ENCODE assay signal across 30 mouse cellular contexts in the genomic region with DNA sequence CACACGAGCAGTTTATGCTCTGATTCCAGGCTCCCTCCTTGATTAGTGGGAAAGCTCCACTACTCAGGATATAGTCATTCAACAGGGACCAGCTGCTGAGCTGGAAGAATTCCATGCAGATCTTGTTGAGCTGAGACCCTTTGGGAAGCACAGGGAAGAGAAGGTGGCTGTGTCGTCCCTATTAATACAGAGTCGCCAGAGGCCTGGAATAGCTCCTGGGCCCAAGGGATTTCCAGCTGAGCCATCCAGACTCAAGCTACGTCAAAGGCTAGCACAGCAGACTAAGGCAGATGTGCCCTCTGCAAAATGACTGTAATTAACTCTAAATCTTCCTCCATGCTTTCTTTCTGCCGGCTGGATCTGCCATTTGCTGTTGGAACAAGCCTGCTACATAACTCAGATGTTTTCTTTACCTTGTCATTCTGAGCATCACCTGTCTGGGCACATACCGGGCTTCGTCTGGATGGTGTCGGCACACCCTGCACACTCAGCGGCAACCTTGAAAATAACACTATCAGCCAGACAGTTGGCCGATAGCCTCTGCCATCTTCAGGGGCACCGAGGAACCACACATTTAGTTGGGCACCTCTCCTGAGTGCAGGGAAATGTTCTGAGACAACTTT. TPM values are rescaled to one million over a fixed set of nuclear protein-coding genes. Genes with fewer than 3 reads are reported as not detected.
DNase-seq lines count a peak whose midpoint lies in the region; ATAC-seq lines count a peak whose summit lies in the region.
"Had no signal": no experiment of that assay in that cellular context is flagged by ENCODE, and none has a peak within 500 bp of the region (broad histone marks: within the 10 kb centered on the region; RNA-seq: fewer than 3 reads in every experiment).

No protein-coding gene starts in this region.

- H3K9ac ChIP-seq in forebrain, embryonic 13.5 days, result no peak overlapping the region
- no peak overlapping the region for H3K9ac ChIP-seq in forebrain, embryonic 11.5 days (ENCODE audit: low read length)
- H3K9ac ChIP-seq in limb, embryonic 13.5 days, result no peak overlapping the region
- no peak overlapping the region for H3K9ac ChIP-seq in embryonic facial prominence, embryonic 14.5 days (ENCODE audit: low read depth, low read length)
- H3K9ac ChIP-seq: heart, embryonic 12.5 days; liver, postnatal 0 days; midbrain, embryonic 13.5 days; neural tube, embryonic 15.5 days had no signal

- no peak overlapping the region for H3K4me2 ChIP-seq in forebrain, embryonic 13.5 days
- H3K4me2 ChIP-seq in forebrain, embryonic 11.5 days (ENCODE audit: low read depth, low read length, severe bottlenecking), result no peak overlapping the region
- no peak overlapping the region for H3K4me2 ChIP-seq in limb, embryonic 13.5 days (replicated peaks)
- H3K4me2 ChIP-seq in embryonic facial prominence, embryonic 14.5 days (ENCODE audit: low read depth, low read length), result no peak overlapping the region
- H3K4me2 ChIP-seq: heart, embryonic 12.5 days; liver, embryonic 11.5 days; midbrain, embryonic 13.5 days; neural tube, embryonic 15.5 days had no signal

- ATAC-seq in forebrain, embryonic 13.5 days, result no peak
- ATAC-seq in forebrain, embryonic 11.5 days (replicated peaks; ENCODE audit: low FRiP score), result no peak
- ATAC-seq in limb, embryonic 13.5 days (ENCODE audit: low FRiP score, low read depth), result no peak
- ATAC-seq in embryonic facial prominence, embryonic 14.5 days (ENCODE audit: low read depth), result peak; percentile 24
- ATAC-seq: forebrain, embryonic 14.5 days; intestine, embryonic 16.5 days; liver, postnatal 0 days; lung, postnatal 0 days; midbrain, embryonic 13.5 days; Patski had no signal

- 78% methylated on average over 11 of the region's 11 CpGs for WGBS in forebrain, embryonic 13.5 days
- 87% methylated on average over 11 of the region's 11 CpGs for WGBS in forebrain, embryonic 11.5 days
- 68% methylated on average over 11 of the region's 11 CpGs for WGBS in limb, embryonic 13.5 days
- WGBS in limb, embryonic 10.5 days, result 79% methylated on average over 11 of the region's 11 CpGs
- WGBS in embryonic facial prominence, embryonic 14.5 days, result 57% methylated on average over 11 of the region's 11 CpGs

- H3K27ac ChIP-seq in forebrain, embryonic 13.5 days, result peak overlapping the region; percentile 14; the same call in 1 of the 2 replicates
- H3K27ac ChIP-seq in forebrain, embryonic 11.5 days (ENCODE audit: low read depth, low read length), result no peak overlapping the region
- H3K27ac ChIP-seq in limb, embryonic 13.5 days, result 0 out of 2 replicates have a peak overlapping the region, but pooled peaks have one; percentile 28
- H3K27ac ChIP-seq in limb, embryonic 10.5 days, result no peak overlapping the region
- 0 out of 2 replicates have a peak overlapping the region, but pooled peaks have one; percentile 2 for H3K27ac ChIP-seq in embryonic facial prominence, embryonic 14.5 days (replicated peaks; ENCODE audit: low read depth, low read length)
- H3K27ac ChIP-seq: heart, adult 2 months; kidney, postnatal 0 days; macrophage; midbrain, embryonic 13.5 days; neural tube, embryonic 15.5 days had no signal

- DNase-seq in forebrain, embryonic 11.5 days (ENCODE audit: low spot score), result no peak
- DNase-seq in limb, embryonic 10.5 days (ENCODE audit: low spot score), result no peak
- DNase-seq in MN1 (ENCODE audit: low spot score), result peak; percentile 55
- peak; percentile 72 for DNase-seq in embryonic facial prominence, embryonic 14.5 days (ENCODE audit: low spot score)
- no peak for DNase-seq in c-Kit-positive CD71-positive TER-119-positive erythroid progenitor cells, embryonic 14.5 days (ENCODE audit: low spot score)
- no peak for DNase-seq in cerebellum, postnatal 4 days (ENCODE audit: low spot score in 2 of 2)
- DNase-seq: adrenal gland, postnatal 10 days; cerebellum, adult 18-20 months; cerebellum, postnatal 10 days; gastrocnemius, postnatal 25 days; heart, adult 2 months; kidney, adult 8-10 months; layer of hippocampus, adult 9-11 months; liver, postnatal 0 days; spleen, adult 18-20 months; thymus, adult 2 months; thymus, postnatal 4 days had no signal

- no peaks in the 10 kb centered on the region for H3K27me3 ChIP-seq in forebrain, embryonic 13.5 days
- H3K27me3 ChIP-seq in forebrain, embryonic 11.5 days (ENCODE audit: control insufficient read depth, insufficient read depth, low read length), result no peaks in the 10 kb centered on the region
- no peaks in the 10 kb centered on the region for H3K27me3 ChIP-seq in limb, embryonic 13.5 days
- H3K27me3 ChIP-seq in limb, embryonic 10.5 days (ENCODE audit: low read depth, poor library complexity, severe bottlenecking), result no peaks in the 10 kb centered on the region
- H3K27me3 ChIP-seq in embryonic facial prominence, embryonic 14.5 days (replicated peaks; ENCODE audit: control insufficient read depth, insufficient read depth, low read length), result no peaks in the 10 kb centered on the region
- H3K27me3 ChIP-seq: heart, embryonic 12.5 days; midbrain, embryonic 13.5 days; neural tube, embryonic 15.5 days; Patski had no signal

- no peaks in the 10 kb centered on the region for H3K9me3 ChIP-seq in forebrain, embryonic 13.5 days (replicated peaks)
- no peaks in the 10 kb centered on the region for H3K9me3 ChIP-seq in forebrain, embryonic 11.5 days (ENCODE audit: control insufficient read depth, low read length)
- H3K9me3 ChIP-seq in limb, embryonic 13.5 days, result no peaks in the 10 kb centered on the region
- no peaks in the 10 kb centered on the region for H3K9me3 ChIP-seq in limb, embryonic 10.5 days (replicated peaks)
- H3K9me3 ChIP-seq in embryonic facial prominence, embryonic 14.5 days (ENCODE audit: control insufficient read depth, low read length), result no peaks in the 10 kb centered on the region
- H3K9me3 ChIP-seq: G1E; midbrain, embryonic 13.5 days; neural tube, embryonic 15.5 days had no signal

- H3K4me1 ChIP-seq in forebrain, embryonic 13.5 days, result peaks cover 9% of the 10 kb centered on the region
- H3K4me1 ChIP-seq in forebrain, embryonic 11.5 days (replicated peaks; ENCODE audit: control insufficient read depth, insufficient read depth, low read length), result 0 out of 2 replicates have a peak, but pooled peaks cover 2% of the 10 kb centered on the region
- peaks cover 30% of the 10 kb centered on the region for H3K4me1 ChIP-seq in limb, embryonic 13.5 days
- peaks cover 32% of the 10 kb centered on the region for H3K4me1 ChIP-seq in limb, embryonic 10.5 days
- H3K4me1 ChIP-seq in embryonic facial prominence, embryonic 14.5 days (ENCODE audit: control insufficient read depth, insufficient read depth, low read length), result peaks cover 17% of the 10 kb centered on the region

- H3K36me3 ChIP-seq in forebrain, embryonic 13.5 days (ENCODE audit: poor library complexity, severe bottlenecking), result peaks cover 8% of the 10 kb centered on the region; the same call in 1 of the 2 replicates
- H3K36me3 ChIP-seq in forebrain, embryonic 11.5 days (ENCODE audit: control insufficient read depth, insufficient read depth, low read length), result no peaks in the 10 kb centered on the region
- H3K36me3 ChIP-seq in limb, embryonic 13.5 days, result peaks cover 17% of the 10 kb centered on the region
- H3K36me3 ChIP-seq in limb, embryonic 10.5 days, result peaks cover 28% of the 10 kb centered on the region
- H3K36me3 ChIP-seq in embryonic facial prominence, embryonic 14.5 days (ENCODE audit: control insufficient read depth, insufficient read depth, low read length), result peaks cover 9% of the 10 kb centered on the region
- H3K36me3 ChIP-seq: neural tube, embryonic 15.5 days had no signal

- H3K4me3 ChIP-seq in forebrain, embryonic 13.5 days, result no peak overlapping the region
- H3K4me3 ChIP-seq in forebrain, embryonic 11.5 days (ENCODE audit: low read depth, low read length), result no peak overlapping the region
- H3K4me3 ChIP-seq in limb, embryonic 13.5 days, result no peak overlapping the region
- no peak overlapping the region for H3K4me3 ChIP-seq in limb, embryonic 10.5 days
- H3K4me3 ChIP-seq in embryonic facial prominence, embryonic 14.5 days (ENCODE audit: low read depth, low read length), result no peak overlapping the region
- H3K4me3 ChIP-seq: heart, adult 2 months; heart, embryonic 12.5 days; midbrain, embryonic 13.5 days; neural tube, embryonic 15.5 days had no signal

RNA-seq across cellular contexts. Expression of a gene that starts 36.3 kb away (rescaled TPM):
- 3.0 and 3.6 TPM in 2 replicates for polyA plus RNA-seq in forebrain, embryonic 13.5 days (2015; fragmentation: Nextera tagmentation; extraction: Ambion mirVana)
- polyA plus RNA-seq in forebrain, embryonic 11.5 days (2014; fragmentation: Nextera tagmentation; extraction: Ambion mirVana), result 5.2 and 5.4 TPM in 2 replicates
- polyA plus RNA-seq in limb, embryonic 13.5 days (2015; fragmentation: Nextera tagmentation; extraction: Ambion mirVana), result 8.9 and 10.1 TPM in 2 replicates
- 3.1 and 3.8 TPM in 2 replicates for polyA plus RNA-seq in limb, embryonic 10.5 days (2016; fragmentation: Nextera tagmentation; extraction: Ambion mirVana)
- 19.5 and 20.3 TPM in 2 replicates for polyA plus RNA-seq in embryonic facial prominence, embryonic 14.5 days (2014; fragmentation: Nextera tagmentation; extraction: Ambion mirVana)
- polyA plus RNA-seq: G1E had no signal

RNA-seq across cellular contexts. Expression of a gene that starts 36.8 kb away (rescaled TPM):
- 39.0 and 42.2 TPM in 2 replicates for polyA plus RNA-seq in forebrain, embryonic 13.5 days (2015; fragmentation: Nextera tagmentation; extraction: Ambion mirVana)
- polyA plus RNA-seq in forebrain, embryonic 11.5 days (2014; fragmentation: Nextera tagmentation; extraction: Ambion mirVana), result 54.0 and 54.9 TPM in 2 replicates
- polyA plus RNA-seq in limb, embryonic 13.5 days (2015; fragmentation: Nextera tagmentation; extraction: Ambion mirVana), result 55.5 and 58.0 TPM in 2 replicates
- polyA plus RNA-seq in limb, embryonic 10.5 days (2016; fragmentation: Nextera tagmentation; extraction: Ambion mirVana), result 62.3 and 74.5 TPM in 2 replicates
- polyA plus RNA-seq in embryonic facial prominence, embryonic 14.5 days (2014; fragmentation: Nextera tagmentation; extraction: Ambion mirVana), result 48.1 and 52.3 TPM in 2 replicates

Comparison
In these comparisons a context has a peak if more than half of its experiments do, and no peak if none do; other contexts are left out.
1. H3K27ac ChIP-seq: peak in forebrain, embryonic 13.5 days (single experiment), limb, embryonic 13.5 days (single experiment) and embryonic facial prominence, embryonic 14.5 days (single experiment); none in forebrain, embryonic 11.5 days (single experiment) and limb, embryonic 10.5 days (single experiment).
2. DNase-seq: peak in MN1 (single experiment) and embryonic facial prominence, embryonic 14.5 days (single experiment); none in forebrain, embryonic 11.5 days (single experiment), limb, embryonic 10.5 days (single experiment), c-Kit-positive CD71-positive TER-119-positive erythroid progenitor cells, embryonic 14.5 days (single experiment) and cerebellum, postnatal 4 days (0 of 2).